Comparison of ENCODE assay signal across 9 mouse cellular contexts in genomic region chr8:41443556-41443955, GRCm38 (mm10). TPM values are rescaled to one million over a fixed set of nuclear protein-coding genes. Genes with fewer than 3 reads are reported as not detected.
A peak's percentile ranks its signal among the peaks of the same experiment; 100 is the strongest.
DNase-seq lines count a peak whose midpoint lies in the region; ATAC-seq and TF ChIP-seq lines count a peak whose summit lies in the region.
"Had no signal": no experiment of that assay in that cellular context is flagged by ENCODE, and none has a peak within 500 bp of the region (broad histone marks: within the 10 kb centered on the region; RNA-seq: fewer than 3 reads in every experiment).

No protein-coding gene starts in this region.

- 1% methylated on average over 4 of the region's 4 CpGs for WGBS in spleen, adult 2 months
- WGBS in forebrain, embryonic 14.5 days, result 4% methylated on average over 4 of the region's 4 CpGs
- WGBS in lung, postnatal 0 days, result 1% methylated on average over 4 of the region's 4 CpGs

- H3K27ac ChIP-seq in spleen, adult 2 months (ENCODE audit: insufficient read depth, low read length), result no peak overlapping the region
- H3K27ac ChIP-seq in forebrain, embryonic 14.5 days (ENCODE audit: low read depth, low read length), result no peak overlapping the region
- no peak overlapping the region for H3K27ac ChIP-seq in lung, postnatal 0 days (ENCODE audit: low read length)

- peaks cover 1% of the 10 kb centered on the region; the same call in 1 of the 2 replicates for H3K27me3 ChIP-seq in spleen, adult 2 months (ENCODE audit: control insufficient read depth, insufficient read depth, low read length)
- no peaks in the 10 kb centered on the region for H3K27me3 ChIP-seq in forebrain, embryonic 14.5 days (replicated peaks; ENCODE audit: control insufficient read depth, insufficient read depth, low read length)
- no peaks in the 10 kb centered on the region for H3K27me3 ChIP-seq in lung, postnatal 0 days (replicated peaks; ENCODE audit: insufficient read depth, low read length)

- H3K4me1 ChIP-seq in spleen, adult 2 months (ENCODE audit: control insufficient read depth, insufficient read depth, insufficient read length), result no peaks in the 10 kb centered on the region
- no peaks in the 10 kb centered on the region for H3K4me1 ChIP-seq in forebrain, embryonic 14.5 days (ENCODE audit: control insufficient read depth, insufficient read depth, low read length)
- no peaks in the 10 kb centered on the region for H3K4me1 ChIP-seq in lung, postnatal 0 days (ENCODE audit: insufficient read depth, low read depth, low read length)
- H3K4me1 ChIP-seq: megakaryocyte, embryonic 14.5 days had no signal

- H3K4me2 ChIP-seq in forebrain, embryonic 14.5 days (ENCODE audit: low read length), result no peak overlapping the region
- H3K4me2 ChIP-seq in lung, postnatal 0 days (replicated peaks; ENCODE audit: low read depth, low read length), result no peak overlapping the region

- no peaks in the 10 kb centered on the region for H3K9me3 ChIP-seq in forebrain, embryonic 14.5 days (replicated peaks; ENCODE audit: control insufficient read depth, low read length)
- H3K9me3 ChIP-seq in lung, postnatal 0 days (ENCODE audit: low read length), result no peaks in the 10 kb centered on the region
- H3K9me3 ChIP-seq: megakaryocyte, embryonic 14.5 days had no signal

- no peak for DNase-seq in spleen, adult 2 months (ENCODE audit: low read depth in 1 of 2, low spot score in 2 of 2)
- no peak for DNase-seq in spleen, postnatal 14 days (ENCODE audit: low spot score in 2 of 2)
- peak; percentile 66 for DNase-seq in brain, adult 2 months (ENCODE audit: low read depth, low spot score)
- DNase-seq in forebrain, embryonic 14.5 days (ENCODE audit: low spot score), result peak; percentile 79
- peak; percentile 40 for DNase-seq in kidney, adult 9 months
- DNase-seq in lung, postnatal 0 days (ENCODE audit: low spot score), result peak; percentile 59
- peak; percentile 64 to 78 for DNase-seq in right cerebral cortex, adult 2 months (ENCODE audit: low spot score in 2 of 2)

- 0 out of 2 replicates have a peak, but pooled peaks have one; percentile 14 for TF ChIP-seq EP300 in lung, postnatal 0 days (IDR thresholded peaks at IDR 0.05)

- peak; percentile 44; the same call in 1 of the 2 replicates for ATAC-seq in forebrain, embryonic 14.5 days
- ATAC-seq in lung, postnatal 0 days, result no peak

- peak; percentile 6; the same call in 1 of the 2 replicates for TF ChIP-seq CTCF in spleen, adult 2 months (IDR thresholded peaks at IDR 0.05; ENCODE audit: extremely low read depth, insufficient read depth, insufficient read length, insufficient replicate concordance)
- peak; percentile 73 for TF ChIP-seq CTCF in lung, postnatal 0 days (IDR thresholded peaks at IDR 0.05)

- H3K36me3 ChIP-seq in spleen, adult 2 months (ENCODE audit: control insufficient read depth, insufficient read depth, low read length), result no peaks in the 10 kb centered on the region
- H3K36me3 ChIP-seq in forebrain, embryonic 14.5 days (ENCODE audit: control insufficient read depth, insufficient read depth, low read length), result no peaks in the 10 kb centered on the region
- H3K36me3 ChIP-seq in lung, postnatal 0 days (ENCODE audit: insufficient read depth, low read length), result no peaks in the 10 kb centered on the region

- TF ChIP-seq POLR2A in spleen, adult 2 months (IDR thresholded peaks at IDR 0.05; ENCODE audit: low read depth, low read length), result no peak

- no peak overlapping the region for H3K9ac ChIP-seq in forebrain, embryonic 14.5 days (ENCODE audit: low read length)
- no peak overlapping the region for H3K9ac ChIP-seq in lung, postnatal 0 days (replicated peaks; ENCODE audit: low read depth)

- H3K4me3 ChIP-seq in spleen, adult 2 months (ENCODE audit: extremely low read depth, insufficient read depth, insufficient read length), result no peak overlapping the region
- H3K4me3 ChIP-seq in forebrain, embryonic 14.5 days (ENCODE audit: low read depth, low read length), result no peak overlapping the region
- no peak overlapping the region for H3K4me3 ChIP-seq in lung, postnatal 0 days (ENCODE audit: low read depth, low read length)
- H3K4me3 ChIP-seq: erythroblast, embryonic 14.5 days; megakaryocyte, embryonic 14.5 days had no signal

RNA-seq across cellular contexts. Expression of gene Frg1, which starts 26.7 kb away (rescaled TPM):
- 2.2 and 3.0 TPM in 2 replicates for polyA plus RNA-seq in spleen, adult 2 months (2012; rRNA removed)
- polyA plus RNA-seq in forebrain, embryonic 14.5 days (2014; fragmentation: Nextera tagmentation; extraction: Ambion mirVana), result 86.1 and 87.6 TPM in 2 replicates
- polyA plus RNA-seq in lung, postnatal 0 days (2015; fragmentation: Nextera tagmentation; extraction: Ambion mirVana), result 84.8 and 87.0 TPM in 2 replicates

Comparison
In these comparisons a context has a peak if more than half of its experiments do, and no peak if none do; other contexts are left out.
1. DNase-seq: peak in brain, adult 2 months (single experiment), forebrain, embryonic 14.5 days (single experiment), kidney, adult 9 months (single experiment), lung, postnatal 0 days (single experiment) and right cerebral cortex, adult 2 months (2 of 2); none in spleen, adult 2 months (0 of 2) and spleen, postnatal 14 days (0 of 2).
2. RNA of gene Frg1, which starts 26.7 kb away (polyA plus RNA-seq): 86.1 to 87.6 TPM in forebrain, embryonic 14.5 days and 84.8 to 87.0 TPM in lung, postnatal 0 days; 2.2 to 3.0 TPM in spleen, adult 2 months; every median in the first group is over 10 times any median in the second.